8 mouse cellular contexts compared by ENCODE assay signal in genomic region chr10:94415950-94416844, GRCm38 (mm10).
DNase-seq lines count a peak whose midpoint lies in the region; ATAC-seq and TF ChIP-seq lines count a peak whose summit lies in the region.

No protein-coding gene starts in this region.

- 0 out of 2 replicates have a peak overlapping the region, but pooled peaks have one; percentile 19 for H3K4me2 ChIP-seq in kidney, embryonic 14.5 days (replicated peaks; ENCODE audit: low read depth, low read length)

- DNase-seq in kidney, adult 2 months, result no peak
- DNase-seq in hindbrain, embryonic 10.5 days (ENCODE audit: low spot score), result peak; percentile 22
- peak; percentile 29 for DNase-seq in mesoderm, embryonic 11.5 days (ENCODE audit: low read depth, low spot score)
- DNase-seq in thymus, adult 18-20 months, result no peak
- DNase-seq in kidney, postnatal 14 days, result no peak
- DNase-seq in ovary, postnatal 10 days (ENCODE audit: low spot score), result no peak

- 0 out of 2 replicates have a peak, but pooled peaks have one; percentile 44 for ATAC-seq in kidney, embryonic 14.5 days (ENCODE audit: low FRiP score, low TSS enrichment)

- H3K36me3 ChIP-seq in kidney, embryonic 14.5 days (ENCODE audit: control insufficient read depth, insufficient read depth, low read length), result no peaks in the 10 kb centered on the region
- no peaks in the 10 kb centered on the region for H3K36me3 ChIP-seq in kidney, adult 2 months (ENCODE audit: control insufficient read depth, insufficient read depth, low read length)
- no peaks in the 10 kb centered on the region for H3K36me3 ChIP-seq in hindbrain, embryonic 10.5 days

- WGBS in kidney, embryonic 14.5 days, result 41% methylated on average over 22 of the region's 22 CpGs
- WGBS in kidney, adult 2 months, result 40% methylated on average over 22 of the region's 22 CpGs
- WGBS in hindbrain, embryonic 10.5 days, result 48% methylated on average over 22 of the region's 22 CpGs

- no peak overlapping the region for H3K4me3 ChIP-seq in kidney, embryonic 14.5 days (ENCODE audit: low read length)
- no peak overlapping the region for H3K4me3 ChIP-seq in kidney, adult 2 months (ENCODE audit: insufficient read depth, low read depth, low read length)
- no peak overlapping the region for H3K4me3 ChIP-seq in cortical plate, adult 2 months (ENCODE audit: insufficient read depth, low read length)
- H3K4me3 ChIP-seq in hindbrain, embryonic 10.5 days, result no peak overlapping the region

- TF ChIP-seq POLR2A in kidney, adult 2 months (IDR thresholded peaks at IDR 0.05; ENCODE audit: low read depth, low read length), result no peak
- no peak for TF ChIP-seq POLR2A in cortical plate, adult 2 months (IDR thresholded peaks at IDR 0.05; ENCODE audit: extremely low read depth, insufficient read depth, low read length)

- TF ChIP-seq CTCF in kidney, adult 2 months (conservative IDR thresholded peaks at IDR 0.05; ENCODE audit: insufficient read depth, insufficient read length, low read depth, low read length), result no peak
- TF ChIP-seq CTCF in cortical plate, adult 2 months (IDR thresholded peaks at IDR 0.05; ENCODE audit: extremely low read depth, insufficient read depth, low read length), result no peak

- no peak overlapping the region for H3K27ac ChIP-seq in kidney, embryonic 14.5 days (ENCODE audit: low read depth, low read length)
- no peak overlapping the region for H3K27ac ChIP-seq in kidney, adult 2 months (ENCODE audit: insufficient read depth, low read depth, low read length)
- 0 out of 2 replicates have a peak overlapping the region, but pooled peaks have one; percentile 2 for H3K27ac ChIP-seq in cortical plate, adult 2 months (ENCODE audit: insufficient read depth, low read length)
- peak overlapping the region; percentile 66; the same call in 1 of the 2 replicates for H3K27ac ChIP-seq in hindbrain, embryonic 10.5 days

- H3K9me3 ChIP-seq in kidney, embryonic 14.5 days (ENCODE audit: control insufficient read depth, low read length), result no peaks in the 10 kb centered on the region
- H3K9me3 ChIP-seq in hindbrain, embryonic 10.5 days, result no peaks in the 10 kb centered on the region

- H3K27me3 ChIP-seq in kidney, embryonic 14.5 days (ENCODE audit: control insufficient read depth, insufficient read depth, low read length), result no peaks in the 10 kb centered on the region
- H3K27me3 ChIP-seq in kidney, adult 2 months (replicated peaks; ENCODE audit: control insufficient read depth, insufficient read depth, low read length), result no peaks in the 10 kb centered on the region
- H3K27me3 ChIP-seq in hindbrain, embryonic 10.5 days (ENCODE audit: insufficient read depth, poor library complexity, severe bottlenecking), result no peaks in the 10 kb centered on the region

- peaks cover 10% of the 10 kb centered on the region for H3K4me1 ChIP-seq in kidney, embryonic 14.5 days (ENCODE audit: control insufficient read depth, insufficient read depth, low read length)
- 0 out of 2 replicates have a peak, but pooled peaks cover 5% of the 10 kb centered on the region for H3K4me1 ChIP-seq in kidney, adult 2 months (ENCODE audit: control insufficient read depth, insufficient read depth, low read length)
- H3K4me1 ChIP-seq in cortical plate, adult 2 months (ENCODE audit: control insufficient read depth, insufficient read depth, low read length), result no peaks in the 10 kb centered on the region
- peaks cover 26% of the 10 kb centered on the region for H3K4me1 ChIP-seq in hindbrain, embryonic 10.5 days (replicated peaks)

- no peak overlapping the region for H3K9ac ChIP-seq in kidney, embryonic 14.5 days (ENCODE audit: low read depth, low read length)

Comparison
In these comparisons a context has a peak if more than half of its experiments do, and no peak if none do; other contexts are left out.
1. H3K27ac ChIP-seq: peak in cortical plate, adult 2 months (single experiment) and hindbrain, embryonic 10.5 days (single experiment); none in kidney, embryonic 14.5 days (single experiment) and kidney, adult 2 months (single experiment).
2. DNase-seq: peak in hindbrain, embryonic 10.5 days (single experiment) and mesoderm, embryonic 11.5 days (single experiment); none in kidney, adult 2 months (single experiment), thymus, adult 18-20 months (0 of 2), kidney, postnatal 14 days (single experiment) and ovary, postnatal 10 days (single experiment).